Mouse (Mus musculus): ENCODE results near the gene Cpvl. TPM values are rescaled to one million over a fixed set of nuclear protein-coding genes. Genes with fewer than 3 reads are reported as not detected.

Gene Cpvl
- polyA plus RNA-seq, 1 experiment: 0.26 TPM

DNA sequence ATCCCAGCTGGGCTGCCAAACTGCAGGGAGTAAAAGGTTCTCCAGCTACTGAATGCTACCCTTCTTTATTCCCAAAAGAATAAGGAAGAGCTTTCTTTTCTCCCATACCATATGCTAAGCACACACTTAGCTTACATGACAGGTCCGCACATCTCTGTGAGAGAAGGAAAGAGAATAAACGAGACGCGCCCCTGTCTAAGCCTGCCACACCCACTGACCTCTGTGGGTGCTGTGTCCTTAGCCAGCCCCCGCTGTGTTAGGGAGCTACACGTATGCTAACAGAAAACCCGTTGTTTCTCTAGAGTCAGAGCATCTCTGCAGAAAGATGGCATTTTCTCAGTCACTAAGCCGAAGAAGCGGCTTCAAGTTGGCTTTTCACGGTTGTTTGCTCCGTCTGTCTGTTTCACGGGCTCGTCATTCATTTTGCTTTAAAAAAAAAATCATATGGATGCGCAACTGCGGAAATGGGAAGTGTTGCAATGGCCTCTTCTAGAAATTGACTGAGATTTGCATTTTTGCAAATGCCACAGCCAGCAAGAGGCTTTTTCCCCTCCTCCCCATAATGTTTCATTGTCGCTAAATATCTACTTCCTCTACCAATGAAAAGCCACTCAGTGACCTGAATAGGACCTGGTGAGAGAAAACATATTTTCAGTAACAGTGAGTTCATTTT is 30.1 kb upstream of the Cpvl start:
- peak; percentile 31 to 43 for DNase-seq
- peaks cover 2% of the 10 kb centered on the region; the same call in 1 of the 2 replicates for H3K4me1 ChIP-seq (ENCODE audit: control insufficient read depth, insufficient read depth, low read length)
- 0 out of 2 replicates have a peak overlapping the region, but pooled peaks have one; percentile 3 for H3K27ac ChIP-seq (ENCODE audit: insufficient read depth, low read length)
- no peaks in the 10 kb centered on the region for H3K27me3 ChIP-seq (ENCODE audit: control insufficient read depth, insufficient read depth, low read length)
- WGBS: 11% methylated on average over 16 of the region's 16 CpGs
- no peak for TF ChIP-seq POLR2A (IDR thresholded peaks at IDR 0.05; ENCODE audit: borderline replicate concordance, insufficient read depth, low read length)
- TF ChIP-seq CTCF (IDR thresholded peaks at IDR 0.05; ENCODE audit: borderline replicate concordance, insufficient read depth, low read depth, low read length): no peak
- peak overlapping the region; percentile 55 for H3K4me3 ChIP-seq (replicated peaks; ENCODE audit: insufficient read depth, low read depth, low read length)

DNA sequence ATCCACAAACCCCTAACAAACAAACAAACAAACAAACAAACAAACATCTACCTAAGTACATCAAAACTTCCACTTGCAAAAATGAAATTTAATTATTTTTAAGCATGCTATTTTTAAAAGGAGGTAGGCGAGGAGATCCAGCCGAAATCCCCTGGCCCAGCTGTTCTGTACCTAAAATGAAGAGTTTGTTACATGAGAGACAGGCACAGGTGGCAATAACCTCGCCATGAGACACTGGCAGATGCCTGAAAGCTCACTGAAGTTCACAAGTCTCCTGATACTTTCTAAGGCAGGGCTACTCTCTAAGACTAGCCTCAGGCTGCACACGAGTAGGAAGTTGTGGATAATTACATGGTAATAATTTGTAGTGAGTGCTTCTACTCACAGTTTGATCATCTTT is 26.8 kb upstream of the Cpvl start:
- peaks cover 2% of the 10 kb centered on the region; the same call in 1 of the 2 replicates for H3K4me1 ChIP-seq (ENCODE audit: control insufficient read depth, insufficient read depth, low read length)
- no peak for DNase-seq
- WGBS: 87% methylated on average over 4 of the region's 4 CpGs
- no peak overlapping the region for H3K4me3 ChIP-seq (replicated peaks; ENCODE audit: insufficient read depth, low read depth, low read length)
- H3K27ac ChIP-seq (ENCODE audit: insufficient read depth, low read length): no peak overlapping the region
- H3K27me3 ChIP-seq (ENCODE audit: control insufficient read depth, insufficient read depth, low read length): no peaks in the 10 kb centered on the region
- no peak for TF ChIP-seq POLR2A (IDR thresholded peaks at IDR 0.05; ENCODE audit: borderline replicate concordance, insufficient read depth, low read length)
- no peak for TF ChIP-seq CTCF (IDR thresholded peaks at IDR 0.05; ENCODE audit: borderline replicate concordance, insufficient read depth, low read depth, low read length)

DNA sequence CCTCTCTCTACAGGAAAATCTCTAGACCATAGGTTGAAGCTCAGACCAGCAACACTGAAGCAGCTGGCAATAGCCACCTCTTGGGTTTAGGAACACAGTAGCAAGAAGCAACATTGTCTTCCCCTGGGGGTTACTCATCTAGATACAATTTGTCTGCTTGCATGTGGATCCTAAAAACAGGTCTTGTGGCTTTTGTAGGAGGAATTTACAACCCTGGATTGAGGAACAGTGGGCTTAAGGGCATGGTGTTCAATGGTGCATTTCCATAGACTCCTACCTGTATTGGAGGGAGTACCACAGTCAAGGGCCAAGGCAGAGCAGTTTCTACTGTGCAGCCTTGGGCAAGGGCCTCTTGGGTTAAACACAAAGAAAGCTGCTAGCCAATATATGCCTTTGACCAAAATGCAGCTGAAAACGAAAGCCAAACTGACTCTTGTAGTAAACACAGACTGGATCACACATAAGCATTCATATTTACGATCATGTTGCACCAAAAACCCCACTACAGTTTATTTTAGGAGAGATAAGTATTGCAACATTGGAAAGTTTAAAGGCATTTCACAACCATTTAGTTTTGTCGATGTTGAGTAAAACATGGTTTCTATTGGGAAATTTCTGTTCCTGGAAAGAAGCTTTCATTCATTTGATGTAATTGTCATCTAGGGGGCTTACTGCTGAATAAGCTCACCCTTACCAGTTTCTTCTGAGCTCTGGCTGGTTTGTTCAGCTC is 17.9 kb upstream of the Cpvl start:
- TF ChIP-seq CTCF (IDR thresholded peaks at IDR 0.05; ENCODE audit: borderline replicate concordance, insufficient read depth, low read depth, low read length): no peak
- TF ChIP-seq POLR2A (IDR thresholded peaks at IDR 0.05; ENCODE audit: borderline replicate concordance, insufficient read depth, low read length): no peak
- no peaks in the 10 kb centered on the region; the same call in 1 of the 2 replicates for H3K27me3 ChIP-seq (ENCODE audit: control insufficient read depth, insufficient read depth, low read length)

DNA sequence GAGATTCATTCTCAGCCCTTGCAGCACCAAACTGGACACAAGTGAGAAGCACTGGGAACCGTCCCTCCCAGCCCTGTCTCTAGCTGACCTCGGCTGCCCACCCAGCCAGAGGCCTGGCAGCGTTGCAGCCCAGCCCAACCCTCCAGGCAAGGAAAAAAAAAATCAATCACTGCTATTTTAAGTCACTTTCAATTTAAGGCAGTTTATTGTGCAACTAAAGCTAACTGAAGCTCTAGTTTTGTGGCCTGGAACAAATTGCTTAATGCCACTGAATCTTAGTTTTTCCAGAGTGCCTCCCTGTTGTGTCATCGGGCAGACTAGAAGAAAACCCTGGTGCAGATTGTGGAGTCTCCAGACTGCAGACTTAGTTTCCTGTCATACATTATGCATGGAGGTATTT is 17.0 kb upstream of the Cpvl start:
- Histone ChIP-seq H3K27me3 (ENCODE audit: control insufficient read depth, insufficient read depth, low read length) (no peaks in the 10 kb centered on the region; the same call in 1 of the 2 replicates), H3K27ac (ENCODE audit: insufficient read depth, low read length) (no peak overlapping the region), H3K4me3 (replicated peaks; ENCODE audit: insufficient read depth, low read depth, low read length) (no peak overlapping the region), H3K4me1 (ENCODE audit: control insufficient read depth, insufficient read depth, low read length) (no peaks in the 10 kb centered on the region; the same call in 1 of the 2 replicates)
- DNase-seq: no peak
- 53% methylated on average over 4 of the region's 4 CpGs for WGBS
- TF ChIP-seq CTCF (IDR thresholded peaks at IDR 0.05; ENCODE audit: borderline replicate concordance, insufficient read depth, low read depth, low read length): no peak
- no peak for TF ChIP-seq POLR2A (IDR thresholded peaks at IDR 0.05; ENCODE audit: borderline replicate concordance, insufficient read depth, low read length)

More for the DNA sequence above, 17.9 kb upstream of the Cpvl start:
- 99% methylated on average over 3 of the region's 3 CpGs for WGBS
- no peak for DNase-seq
- Histone ChIP-seq H3K4me1 (ENCODE audit: control insufficient read depth, insufficient read depth, low read length) (no peaks in the 10 kb centered on the region; the same call in 1 of the 2 replicates), H3K4me3 (replicated peaks; ENCODE audit: insufficient read depth, low read depth, low read length) (no peak overlapping the region), H3K27ac (ENCODE audit: insufficient read depth, low read length) (no peak overlapping the region)

DNA sequence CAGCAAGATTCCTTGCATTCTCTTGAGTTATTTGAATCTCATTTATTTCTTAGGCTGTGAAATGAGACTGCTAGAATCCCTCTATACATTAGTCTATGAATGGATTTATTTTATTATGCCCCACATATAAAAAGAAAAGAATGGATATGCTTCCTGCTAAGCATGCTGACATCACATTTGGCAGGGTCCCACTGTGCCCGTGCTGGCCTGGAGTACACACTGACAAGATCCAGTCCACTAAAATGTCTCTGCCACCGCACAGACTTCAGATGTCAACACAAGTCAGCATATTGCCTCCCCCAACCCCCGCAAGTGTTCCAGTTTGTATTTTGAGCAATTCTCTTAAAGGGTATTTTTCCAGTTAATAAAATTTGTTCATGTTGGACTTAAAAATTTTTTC is 13.9 kb upstream of the Cpvl start:
- Histone ChIP-seq H3K4me3 (replicated peaks; ENCODE audit: insufficient read depth, low read depth, low read length) (no peak overlapping the region), H3K27ac (ENCODE audit: insufficient read depth, low read length) (no peak overlapping the region), H3K4me1 (ENCODE audit: control insufficient read depth, insufficient read depth, low read length) (no peaks in the 10 kb centered on the region; the same call in 1 of the 2 replicates), H3K27me3 (ENCODE audit: control insufficient read depth, insufficient read depth, low read length) (no peaks in the 10 kb centered on the region; the same call in 1 of the 2 replicates)
- peak; percentile 26 to 35 for DNase-seq
- TF ChIP-seq CTCF (IDR thresholded peaks at IDR 0.05; ENCODE audit: borderline replicate concordance, insufficient read depth, low read depth, low read length) (no peak), POLR2A (IDR thresholded peaks at IDR 0.05; ENCODE audit: borderline replicate concordance, insufficient read depth, low read length) (no peak)
- WGBS: 26% methylated on average over 3 of the region's 3 CpGs

DNA sequence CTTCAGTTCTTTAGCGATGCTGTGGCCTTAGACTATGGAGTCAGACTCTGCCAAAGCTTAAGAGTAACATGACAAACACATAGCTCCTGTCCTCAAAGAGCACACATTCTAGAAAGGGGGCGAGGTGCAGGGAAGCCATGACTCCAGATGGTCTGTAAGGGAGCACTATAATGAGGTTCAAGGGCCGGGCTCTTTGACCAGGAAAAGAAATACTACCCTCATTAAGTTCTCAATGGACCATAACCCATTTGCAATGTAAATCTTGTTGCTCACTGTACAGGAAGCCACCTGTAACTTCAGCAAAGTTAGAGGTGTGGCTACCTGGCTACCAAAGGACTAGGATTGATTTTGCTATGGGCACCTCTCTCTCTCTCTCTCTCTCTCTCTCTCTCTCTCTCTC is 8.8 kb upstream of the Cpvl start:
- no peak for TF ChIP-seq CTCF (IDR thresholded peaks at IDR 0.05; ENCODE audit: borderline replicate concordance, insufficient read depth, low read depth, low read length)
- no peak for TF ChIP-seq POLR2A (IDR thresholded peaks at IDR 0.05; ENCODE audit: borderline replicate concordance, insufficient read depth, low read length)
- WGBS: 87% methylated on average over 3 of the region's 3 CpGs
- Histone ChIP-seq H3K4me3 (replicated peaks; ENCODE audit: insufficient read depth, low read depth, low read length) (no peak overlapping the region), H3K27ac (ENCODE audit: insufficient read depth, low read length) (no peak overlapping the region), H3K27me3 (ENCODE audit: control insufficient read depth, insufficient read depth, low read length) (no peaks in the 10 kb centered on the region), H3K4me1 (ENCODE audit: control insufficient read depth, insufficient read depth, low read length) (no peaks in the 10 kb centered on the region; the same call in 1 of the 2 replicates)
- DNase-seq: no peak

DNA sequence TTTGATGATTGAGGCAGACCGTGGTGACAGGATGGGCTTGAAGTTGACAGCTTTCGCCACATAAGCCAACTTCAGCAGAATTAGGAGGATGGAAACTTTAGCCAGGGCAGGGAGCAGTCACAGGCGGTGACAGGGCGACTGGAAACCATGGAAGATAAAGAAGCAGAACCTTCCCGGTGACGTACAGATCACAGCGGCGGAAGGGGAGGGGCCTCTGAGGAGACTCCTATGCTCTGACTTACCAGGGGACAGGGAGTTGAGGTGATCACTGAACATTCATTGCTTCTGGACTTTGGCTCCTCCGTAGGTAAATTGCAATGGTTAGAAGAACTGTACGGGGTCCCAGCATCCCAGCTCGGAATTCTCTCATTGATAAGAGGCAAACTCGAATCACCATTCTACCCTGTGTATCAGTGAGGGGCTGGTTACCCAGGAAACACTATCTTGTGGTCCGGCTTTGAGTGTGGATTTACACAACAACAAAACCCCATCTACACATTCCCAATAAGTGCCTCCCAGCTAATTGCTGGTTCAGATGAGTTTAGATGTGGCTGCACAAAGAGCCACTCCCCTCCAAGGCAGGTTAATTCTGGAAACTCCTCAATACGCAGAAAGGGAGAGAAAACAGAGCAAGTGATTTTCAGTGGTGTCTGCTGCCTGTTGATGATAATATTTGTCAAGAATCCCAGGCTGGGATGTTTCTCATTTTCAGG is 8.0 kb upstream of the Cpvl start:
- Histone ChIP-seq H3K4me1 (ENCODE audit: control insufficient read depth, insufficient read depth, low read length) (no peaks in the 10 kb centered on the region), H3K4me3 (replicated peaks; ENCODE audit: insufficient read depth, low read depth, low read length) (no peak overlapping the region), H3K27ac (ENCODE audit: insufficient read depth, low read length) (no peak overlapping the region), H3K27me3 (ENCODE audit: control insufficient read depth, insufficient read depth, low read length) (no peaks in the 10 kb centered on the region)
- TF ChIP-seq POLR2A (IDR thresholded peaks at IDR 0.05; ENCODE audit: borderline replicate concordance, insufficient read depth, low read length): no peak
- no peak for TF ChIP-seq CTCF (IDR thresholded peaks at IDR 0.05; ENCODE audit: borderline replicate concordance, insufficient read depth, low read depth, low read length)
- 76% methylated on average over 14 of the region's 14 CpGs for WGBS
- no peak for DNase-seq
